Mouse (Mus musculus): ENCODE results near the gene Cotl1.

DNA sequence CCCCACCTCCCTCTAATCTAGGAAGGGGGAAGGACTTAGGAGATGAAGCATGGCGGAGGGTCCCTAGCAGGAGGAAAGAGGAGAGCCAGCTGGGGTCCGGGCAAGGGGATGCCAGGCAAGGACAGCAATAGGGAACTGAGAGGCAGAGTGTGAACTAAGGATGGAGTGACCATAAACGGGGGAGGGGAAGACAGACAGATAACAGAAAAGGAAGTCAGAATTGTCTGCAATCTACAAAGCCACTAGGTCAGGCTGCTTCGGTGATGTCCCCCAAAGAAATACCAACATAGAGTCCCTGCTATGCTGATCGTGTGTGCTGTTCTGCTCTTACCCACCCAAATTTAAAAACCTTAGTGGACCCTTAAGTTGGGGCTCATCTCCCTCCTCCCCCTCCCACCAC, 13.4 kb downstream of the Cotl1 start:
- TF ChIP-seq CTCF (IDR thresholded peaks at IDR 0.05; ENCODE audit: borderline replicate concordance, insufficient read depth, low read depth, low read length) (no peak), POLR2A (IDR thresholded peaks at IDR 0.05; ENCODE audit: borderline replicate concordance, insufficient read depth, low read length) (no peak)

Data from cerebellum, adult 2 months (tissue).